Mouse (Mus musculus) induced T-regulatory cell, adult 2 months (primary cell): ENCODE results near the gene Dgki.

Experiments
- DNase-seq: peaks from one replicate; pipeline ENCODE4 v3.0.0-alpha.2; 2012; ENCODE audit warnings: low read depth

Gene Dgki

GRCm38 (mm10) chr6:37299562-37300390 lies at the start of gene Dgki:
Gene Dgki, minus strand, starts transcription at chr6:37300184.
- DNase-seq = peak; percentile 7

DNA sequence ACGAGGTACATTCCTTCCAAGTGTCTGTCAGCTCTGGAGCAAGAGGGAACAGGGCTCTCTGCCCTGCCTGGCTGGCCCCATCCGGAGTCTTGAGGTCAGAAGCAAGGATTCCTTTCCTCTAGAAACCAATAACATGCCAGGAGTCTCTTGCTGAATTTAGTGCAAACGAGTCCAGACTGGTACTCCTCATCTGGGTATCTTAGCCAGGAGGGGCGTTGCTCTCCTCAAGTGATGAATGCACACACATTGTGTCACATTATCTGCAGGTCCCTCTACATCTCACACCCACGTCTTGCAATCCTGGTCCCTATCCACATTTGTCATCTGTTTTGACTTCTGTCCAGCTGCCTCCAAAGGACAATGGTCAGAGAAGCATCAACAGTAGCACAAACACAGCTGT lies 47.6 kb upstream of the Dgki start:
- no peak for DNase-seq

DNA sequence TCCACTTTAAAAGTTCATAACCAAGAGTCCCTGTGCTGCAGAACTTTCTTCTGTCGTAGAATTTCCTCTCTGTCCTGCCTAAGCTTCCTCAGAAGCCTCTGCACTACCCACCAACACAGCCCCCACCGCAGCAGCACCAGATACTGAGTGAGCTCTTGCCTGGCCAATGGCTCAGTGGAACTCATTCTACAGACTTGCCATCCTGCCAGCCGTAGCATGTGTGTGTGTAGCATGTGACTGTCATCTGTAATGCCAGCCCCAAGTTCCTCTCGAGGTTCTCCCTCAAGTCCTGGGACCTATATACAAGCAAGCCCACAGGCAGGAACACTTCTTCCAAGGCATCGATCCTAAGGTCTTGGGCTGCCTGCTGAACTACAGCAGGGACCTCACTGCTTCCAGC lies 38.1 kb upstream of the Dgki start:
- no peak for DNase-seq

DNA sequence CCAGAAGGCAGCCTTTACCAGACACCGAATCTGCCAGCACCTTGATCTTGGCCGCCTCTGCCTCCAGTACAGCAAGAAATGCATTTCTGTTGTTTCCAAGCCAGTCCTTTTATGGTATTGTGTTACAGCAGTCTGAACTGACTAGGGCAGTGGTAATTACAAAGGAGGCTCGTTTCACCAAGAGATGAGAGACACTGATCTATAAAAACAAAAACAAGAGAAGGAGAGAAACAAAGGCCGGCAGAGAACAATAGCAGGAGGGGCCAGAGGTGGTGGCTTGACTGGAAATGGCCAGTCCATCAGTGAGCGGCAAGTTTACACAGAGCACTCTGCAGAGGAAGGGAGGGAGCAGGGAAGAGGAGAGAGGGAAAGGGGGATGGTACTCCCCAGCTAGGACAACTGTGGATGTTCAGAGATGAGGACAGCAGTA lies 36.9 kb upstream of the Dgki start:
- no peak for DNase-seq

DNA sequence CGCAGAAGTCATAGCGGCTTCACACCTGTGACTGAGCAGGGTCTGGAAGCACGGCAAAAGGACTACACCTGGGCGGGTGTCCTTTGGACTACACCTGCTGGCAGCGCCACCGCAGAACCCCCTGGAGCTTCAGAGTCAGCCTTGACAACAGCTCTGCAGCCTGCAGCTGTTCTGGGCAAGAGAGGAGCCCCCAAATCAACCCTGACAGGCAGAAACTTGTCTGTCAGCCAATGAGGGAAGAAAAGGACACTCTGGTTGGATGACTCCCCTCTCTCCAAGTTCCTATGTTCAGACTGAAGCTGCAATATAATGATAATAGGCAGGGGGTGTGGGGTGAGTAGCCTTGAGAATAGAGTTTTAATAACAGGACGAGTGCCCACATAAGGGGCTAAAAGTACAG lies 36.4 kb upstream of the Dgki start:
- DNase-seq = no peak

- no peak for DNase-seq
These were observed 32.9 kb upstream of the Dgki start for GRCm38 (mm10) chr6:37332846-37333245.

DNA sequence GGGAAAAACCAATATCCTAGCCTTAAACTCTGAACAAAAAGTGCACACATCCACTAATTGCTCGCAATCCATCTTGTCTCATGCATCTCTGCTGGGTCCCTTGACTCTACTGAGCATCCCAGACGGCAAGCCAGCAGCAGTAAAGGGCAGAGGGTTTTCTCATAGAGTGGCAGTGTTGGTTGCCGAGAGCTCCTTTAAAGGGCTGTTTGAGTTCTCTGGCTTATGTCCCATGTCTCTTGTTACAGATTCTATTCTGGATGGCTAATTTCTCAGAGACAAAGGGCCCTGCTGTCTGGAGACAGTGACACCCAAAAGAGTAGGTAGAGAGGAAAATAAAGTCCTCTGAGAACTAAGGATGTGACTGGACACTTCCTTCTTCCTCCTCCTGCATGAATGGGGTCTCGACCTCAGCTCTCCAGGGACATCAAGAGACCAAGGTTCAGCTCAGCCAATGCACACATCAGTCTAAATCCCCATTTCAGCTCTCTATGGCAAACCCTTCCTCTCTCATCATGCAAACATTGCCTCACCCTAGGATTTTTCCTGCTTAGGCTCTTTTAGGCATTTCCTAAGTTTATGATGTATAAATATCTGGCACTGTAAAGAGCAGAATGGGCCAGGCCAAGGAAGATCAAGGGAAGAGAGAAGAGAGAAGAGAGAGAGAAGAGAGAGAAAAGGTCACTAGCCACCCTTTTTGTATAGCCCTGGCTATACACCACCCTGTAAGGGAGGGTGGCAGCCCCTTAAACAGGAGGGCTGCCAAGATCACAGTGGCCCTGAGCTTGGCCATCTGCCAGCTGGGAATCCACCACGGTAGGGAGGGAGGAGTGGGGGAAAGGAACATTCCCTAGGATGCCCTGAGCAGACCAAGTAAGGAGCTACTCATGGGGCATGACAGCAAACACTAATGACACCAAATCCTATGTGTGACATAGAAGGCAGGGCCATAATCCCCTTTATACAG lies 30.2 kb upstream of the Dgki start:
- no peak for DNase-seq

- no peak for DNase-seq
These were observed 29.4 kb upstream of the Dgki start for GRCm38 (mm10) chr6:37329376-37329775.

- no peak for DNase-seq
These were observed 28.7 kb upstream of the Dgki start for GRCm38 (mm10) chr6:37328671-37329070.

- no peak for DNase-seq
These were observed 27.5 kb upstream of the Dgki start for GRCm38 (mm10) chr6:37327519-37327918.

DNA sequence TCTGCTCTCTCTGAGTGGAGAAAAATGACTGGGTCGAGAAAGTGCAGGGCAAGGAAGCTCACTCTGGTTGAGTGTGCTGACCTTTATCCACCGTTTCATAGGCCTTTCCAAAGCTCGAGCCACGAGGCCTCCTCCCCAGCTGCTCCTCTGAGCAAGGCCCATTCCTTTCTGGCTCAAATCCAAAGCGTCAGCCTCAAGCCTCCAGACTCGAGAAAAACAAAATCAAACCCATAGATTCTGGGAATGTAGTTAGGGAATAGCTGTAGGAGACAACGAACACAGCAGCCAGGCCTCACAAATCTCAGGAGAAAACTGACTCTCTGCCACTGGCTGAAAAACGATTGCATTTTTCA lies 26.6 kb upstream of the Dgki start:
- DNase-seq = no peak

- DNase-seq = no peak
These were observed 26.1 kb upstream of the Dgki start for GRCm38 (mm10) chr6:37325906-37326602.

DNA sequence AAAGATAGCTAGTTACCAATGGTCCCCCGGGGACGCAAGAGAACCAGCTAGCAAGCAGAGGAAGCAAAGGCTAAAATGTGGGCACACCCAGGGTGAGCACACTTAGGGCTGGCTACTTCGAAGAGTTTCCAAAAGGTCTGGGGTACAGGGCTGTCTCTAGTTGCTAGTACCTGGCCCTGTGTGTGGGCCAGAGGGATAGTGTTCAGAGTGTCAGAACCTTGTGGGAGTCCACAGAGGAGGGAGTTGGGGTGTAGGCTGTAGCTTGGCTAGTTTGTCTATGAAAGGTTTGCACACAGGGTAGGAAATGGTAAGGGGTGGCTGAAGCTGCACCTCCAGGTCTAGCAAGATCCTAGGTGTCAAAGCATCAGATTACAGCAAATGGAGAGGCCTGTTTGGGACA lies 25.1 kb upstream of the Dgki start:
- DNase-seq = no peak

DNA sequence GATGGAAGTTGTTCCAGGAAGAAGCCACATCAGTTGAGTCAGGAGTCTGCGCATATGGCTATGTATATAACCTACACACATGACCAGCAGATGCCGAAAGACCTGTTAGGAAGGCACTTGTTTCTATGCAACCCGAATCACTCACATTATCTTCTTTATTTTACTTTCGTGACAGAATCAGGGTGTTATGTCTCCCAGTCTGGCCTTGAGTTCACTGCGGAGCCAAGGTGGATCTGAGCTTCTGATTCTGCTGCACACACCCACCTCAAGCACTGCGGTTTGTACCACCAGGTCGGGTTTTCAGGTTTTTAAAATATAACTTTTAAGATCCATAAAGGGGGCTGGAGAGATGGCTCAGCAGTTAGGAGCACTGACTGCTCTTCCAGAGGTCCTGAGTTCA lies 22.7 kb upstream of the Dgki start:
- no peak for DNase-seq

DNA sequence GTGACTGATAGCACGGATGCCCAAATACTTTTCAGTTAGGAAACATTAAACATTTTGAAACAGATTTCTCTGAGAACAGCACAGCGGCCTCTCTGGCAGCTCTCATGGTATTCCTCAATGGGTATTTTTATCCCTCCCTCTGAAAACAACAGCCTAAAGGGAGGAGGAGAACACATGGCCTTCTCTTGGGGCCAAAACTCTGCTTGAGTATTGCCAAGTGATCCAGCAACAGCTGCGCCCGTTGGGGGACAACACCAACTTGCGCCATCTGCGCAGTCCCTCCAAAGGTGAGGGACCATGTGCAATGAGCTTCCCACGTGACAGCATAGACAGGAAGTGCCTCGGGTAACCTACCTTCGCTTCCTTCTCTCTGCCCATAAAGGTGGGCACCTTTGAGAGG lies 22.1 kb upstream of the Dgki start:
- no peak for DNase-seq

- DNase-seq = no peak
These were observed 17.9 kb upstream of the Dgki start for GRCm38 (mm10) chr6:37317904-37318303.

- no peak for DNase-seq
These were observed 15.5 kb upstream of the Dgki start for GRCm38 (mm10) chr6:37315440-37315839.

GRCm38 (mm10) chr6:37310601-37311000 lies 10.6 kb upstream of the Dgki start:
- DNase-seq = no peak

GRCm38 (mm10) chr6:37306616-37307015 lies 6.6 kb upstream of the Dgki start:
- no peak for DNase-seq

DNA sequence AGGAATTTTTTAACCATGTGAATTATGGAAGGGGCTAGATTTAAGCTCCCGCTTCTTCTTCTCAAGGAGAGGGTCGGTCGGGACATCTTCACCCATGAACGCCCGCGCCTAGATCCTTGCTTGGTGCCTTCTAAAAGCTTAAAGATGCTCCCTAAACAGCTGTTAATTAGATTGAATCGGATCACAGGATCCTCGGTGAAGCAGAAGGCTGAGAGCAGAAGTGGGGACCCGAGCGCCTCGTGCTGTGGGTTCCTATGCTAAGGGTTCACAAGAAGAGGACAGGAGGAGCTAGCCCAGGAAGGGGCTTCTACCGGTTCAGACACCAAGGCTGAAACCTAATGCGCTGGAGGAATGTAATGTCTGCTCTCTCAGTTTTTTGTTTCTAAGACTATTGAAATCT lies 508 bp upstream of the Dgki start:
- DNase-seq = no peak

DNA sequence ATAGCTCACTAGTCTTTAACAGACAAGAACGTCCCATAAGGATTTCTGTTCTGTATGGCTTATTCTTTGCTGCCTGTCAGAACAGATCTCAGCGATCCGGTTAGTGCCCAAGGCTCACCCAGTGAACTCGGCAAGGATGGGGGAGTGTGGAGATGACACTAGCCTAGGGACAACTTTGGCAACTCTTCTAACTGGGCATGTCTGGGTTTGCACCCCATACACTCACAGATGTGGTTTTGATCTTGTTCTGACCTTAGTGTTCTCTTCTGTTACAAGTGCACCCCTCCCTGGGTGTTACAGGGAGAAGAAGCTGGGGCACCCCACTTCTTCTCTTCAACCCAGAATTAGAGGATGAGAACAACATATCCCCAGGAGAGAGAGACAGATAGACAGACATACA lies 1.0 kb downstream of the Dgki start:
- no peak for DNase-seq

GRCm38 (mm10) chr6:37297744-37298482 lies 2.1 kb downstream of the Dgki start:
- no peak for DNase-seq
